Mouse (Mus musculus) brain, embryonic 18.5 days (tissue): ENCODE data around the gene Olfr355.

Experiments used
- DNase-seq: peaks from one replicate; pipeline ENCODE4 v3.0.0-alpha.2; 2012; ENCODE audit warnings: low read depth, low spot score

Olfr355 gene

DNA sequence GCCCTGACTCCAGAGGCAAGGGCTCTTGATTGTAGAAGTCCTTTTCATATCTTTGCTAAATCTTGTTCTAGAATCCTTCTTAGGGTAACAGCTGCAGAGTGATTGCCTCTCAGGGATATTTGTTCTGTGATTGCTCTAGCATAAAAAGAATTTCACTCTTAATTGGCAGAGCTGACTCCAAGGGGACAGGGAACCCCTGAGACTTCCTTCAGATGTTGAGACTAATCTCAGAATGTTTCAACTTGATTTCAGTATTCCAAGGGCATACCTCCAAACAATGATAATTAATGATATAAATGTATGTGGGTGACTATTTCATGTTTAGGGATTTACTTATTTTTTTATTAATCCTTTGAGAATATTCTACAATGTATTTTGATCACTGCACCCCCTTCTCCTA lies at the start of gene Olfr355:
TSS of gene Olfr355 (minus strand) at position 101 of the 400 bp plus-strand sequence.
- no peak for DNase-seq

DNA sequence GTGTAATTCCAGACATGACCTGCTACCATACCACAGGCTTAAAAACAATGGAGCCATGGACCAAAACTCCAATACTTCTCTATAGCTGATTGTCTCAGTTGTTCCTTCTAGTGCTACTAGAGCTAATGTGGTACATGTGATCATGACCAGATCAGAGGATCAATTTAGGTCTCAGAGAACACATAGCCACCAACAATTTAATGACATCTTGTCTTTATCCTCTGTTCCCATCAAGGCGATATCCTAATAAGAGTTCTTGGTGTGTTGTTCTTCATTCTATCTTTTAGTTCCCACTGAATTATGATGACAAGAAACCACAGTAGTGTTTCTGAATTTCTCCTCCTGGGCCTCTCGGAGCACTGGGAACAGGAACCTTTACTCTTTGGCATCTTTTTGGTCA lies 8.1 kb upstream of the Olfr355 start, which contains the start of gene Olfr356:
TSS of gene Olfr356 (plus strand) at position 301 of the 400 bp plus-strand sequence.
- no peak for DNase-seq

DNA sequence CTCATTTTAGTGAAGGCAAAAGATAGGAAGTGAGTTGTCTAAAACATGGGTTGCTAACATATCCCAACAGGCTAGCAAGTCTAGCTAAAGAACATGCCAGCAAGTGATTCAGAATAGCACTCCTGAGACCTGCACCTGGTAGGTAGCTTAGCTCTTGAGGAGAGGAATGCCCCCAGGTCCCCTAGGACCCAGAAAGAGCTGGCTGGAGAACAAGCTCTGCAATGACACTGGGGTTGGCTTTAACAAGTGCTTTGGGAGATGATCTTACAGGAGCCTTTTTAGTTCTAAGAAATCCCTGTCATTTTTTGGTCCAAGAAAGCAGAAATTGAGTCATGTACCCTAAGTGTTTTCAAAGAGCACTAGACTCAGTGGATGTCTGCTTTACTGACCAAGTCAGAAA lies 23.3 kb downstream of the Olfr355 start, which contains the start of gene Olfr354:
TSS of gene Olfr354 (plus strand) at position 301 of the 400 bp plus-strand sequence.
- no peak for DNase-seq

DNA sequence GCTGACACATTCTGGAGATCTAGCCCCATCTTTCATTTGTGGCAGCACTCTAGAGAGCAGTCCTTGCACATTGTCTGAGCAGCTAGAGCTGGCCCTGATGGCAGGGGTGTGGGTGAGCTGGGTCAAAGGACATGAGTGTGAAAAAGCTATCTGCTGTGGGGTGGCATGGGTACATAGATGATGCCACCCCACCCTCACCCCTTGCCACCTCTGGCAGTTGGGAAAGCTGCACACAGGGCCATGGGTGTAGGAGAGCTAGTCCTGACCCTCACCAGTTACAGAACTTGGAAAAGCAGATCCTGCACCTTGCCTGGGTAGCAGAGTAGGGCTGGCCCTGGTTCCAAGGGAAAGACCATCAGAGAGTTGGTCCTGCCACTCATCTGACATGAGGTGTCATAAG lies 31.6 kb downstream of the Olfr355 start:
- DNase-seq = no peak

DNA sequence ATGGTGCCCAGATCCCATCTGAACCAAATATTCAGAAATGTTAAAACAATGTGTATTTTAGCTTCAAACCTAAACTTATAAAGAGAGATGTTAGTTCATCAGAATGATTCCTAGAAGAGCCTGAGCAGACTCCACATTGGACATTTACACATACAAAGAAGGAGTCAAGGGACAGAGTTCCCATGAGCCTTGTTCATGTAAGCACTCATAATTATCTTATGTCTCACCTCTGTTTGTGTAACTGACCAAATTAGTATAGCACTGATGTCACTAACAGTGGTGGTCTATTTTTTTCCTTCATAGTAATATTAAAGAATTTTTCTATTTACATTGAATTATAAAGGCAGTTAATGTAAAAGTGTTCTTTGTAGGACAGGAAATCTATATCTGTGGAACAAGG lies 35.9 kb downstream of the Olfr355 start, which contains the start of gene Olfr353:
TSS of gene Olfr353 (minus strand) at position 101 of the 400 bp plus-strand sequence.
- DNase-seq = no peak
